Mouse (Mus musculus) forebrain, embryonic 14.5 days (tissue): ENCODE measurements around the gene Drap1. TPM values are rescaled to one million over a fixed set of nuclear protein-coding genes. Genes with fewer than 3 reads are reported as not detected.
"Not testable (repeated sequence)": the region's sequence is repeated elsewhere in the genome, so short reads cannot be mapped to it uniquely, and the experiment has no call there.

ENCODE experiments used
- ATAC-seq: fragments of 200-750 bp; cut with Nextera tagmentation; 2 replicates; pipeline ENCODE4 v1.8.0; 2017; ENCODE audit warnings: mild to moderate bottlenecking, moderate library complexity
- DNase-seq: peaks from one replicate; pipeline ENCODE4 v3.0.0-alpha.2; 2015; ENCODE audit warnings: low spot score
- H3K27ac ChIP-seq: fragments of 300-500 bp; sonication (generic); 2 replicates; pipeline ENCODE4 v1.5.1; 2014; ENCODE audit warnings: low read depth, mild to moderate bottlenecking, control low read depth, low read length, moderate library complexity
- H3K27me3 ChIP-seq: fragments of 300-500 bp; sonication (generic); replicated peaks from 2 replicates; pipeline ENCODE4 v1.6.1; 2014; ENCODE audit warnings: low read length, control low read depth, mixed read lengths; ENCODE audit not compliant: control insufficient read depth, insufficient read depth
- H3K36me3 ChIP-seq: fragments of 300-500 bp; sonication (generic); 2 replicates; pipeline ENCODE4 v1.6.1; 2014; ENCODE audit warnings: low read length, control low read depth; ENCODE audit not compliant: control insufficient read depth, insufficient read depth
- H3K4me1 ChIP-seq: fragments of 300-500 bp; sonication (generic); 2 replicates; pipeline ENCODE4 v1.6.1; 2014; ENCODE audit warnings: antibody characterized with exemption, low read length, control low read depth; ENCODE audit not compliant: control insufficient read depth, insufficient read depth
- H3K4me2 ChIP-seq: fragments of 300-500 bp; sonication (generic); 2 replicates; pipeline ENCODE4 v1.6.1; 2014; ENCODE audit warnings: mild to moderate bottlenecking, control low read depth, low read length
- H3K4me3 ChIP-seq: fragments of 300-500 bp; sonication (generic); 2 replicates; pipeline ENCODE4 v1.5.1; 2014; ENCODE audit warnings: low read depth, low read length, control low read depth
- H3K9ac ChIP-seq: fragments of 300-500 bp; sonication (generic); 2 replicates; pipeline ENCODE4 v1.6.1; 2014; ENCODE audit warnings: mild to moderate bottlenecking, low read length, control low read depth, moderate library complexity
- H3K9me3 ChIP-seq: fragments of 300-500 bp; sonication (generic); replicated peaks from 2 replicates; pipeline ENCODE4 v1.6.1; 2016; ENCODE audit warnings: low read length, control low read depth, mixed read lengths; ENCODE audit not compliant: control insufficient read depth
- WGBS: fragments of 180-500 bp; shearing (Covaris S2); extraction: QIAGEN DNeasy Blood & Tissue Kit; methylation state at CpG from one replicate; pipeline ENCODE4 v1.1.7; 2014; 5-methylcytosine and 5-hydroxymethylcytosine counted together
- polyA plus RNA-seq: library from polyadenylated mRNA; unstranded; fragments of >200 nt; fragmentation: Nextera tagmentation; extraction: Ambion mirVana; gene quantifications from 2 replicates; pipeline ENCODE4 v1.2.1, GENCODE M21; 2014

Gene Drap1
- polyA plus RNA-seq, 1 experiment from 2014 or later: 255 TPM

GRCm38 (mm10) chr19:5407133-5407532 lies 17.6 kb downstream of the Drap1 start:
- H3K27me3 ChIP-seq: no peaks in the 10 kb centered on the region
- H3K9me3 ChIP-seq: no peaks in the 10 kb centered on the region
- H3K27ac ChIP-seq: peak overlapping the region; percentile 79
- no peaks in the 10 kb centered on the region for H3K36me3 ChIP-seq
- H3K9ac ChIP-seq: peak overlapping the region; percentile 70
- ATAC-seq: peak; percentile 65
- no peaks in the 10 kb centered on the region; the same call in 1 of the 2 replicates for H3K4me1 ChIP-seq
- DNase-seq: peak; percentile 78
- H3K4me3 ChIP-seq: peak overlapping the region; percentile 44
- H3K4me2 ChIP-seq: peak overlapping the region; percentile 61
- WGBS: 13% methylated on average over 7 of the region's 7 CpGs

- Histone ChIP-seq H3K4me2 (peak overlapping the region; percentile 61), H3K27ac (peak overlapping the region; percentile 79), H3K4me3 (peak overlapping the region; percentile 44), H3K9ac (peak overlapping the region; percentile 70)
- 18% methylated on average over 20 of the region's 25 CpGs for WGBS
- not testable (repeated sequence) for H3K27me3 ChIP-seq, H3K9me3 ChIP-seq, H3K36me3 ChIP-seq, H3K4me1 ChIP-seq
- peak; percentile 56 for DNase-seq
- ATAC-seq: peak; percentile 86
These were observed 18.1 kb downstream of the Drap1 start for GRCm38 (mm10) chr19:5406531-5407126.

- Histone ChIP-seq H3K4me2 (peak overlapping the region; percentile 55), H3K4me3 (peak overlapping the region; percentile 28), H3K27me3 (no peaks in the 10 kb centered on the region), H3K9ac (peak overlapping the region; percentile 57), H3K9me3 (no peaks in the 10 kb centered on the region), H3K36me3 (no peaks in the 10 kb centered on the region), H3K27ac (no peak overlapping the region), H3K4me1 (no peaks in the 10 kb centered on the region; the same call in 1 of the 2 replicates)
- no peak for ATAC-seq
- DNase-seq: peak; percentile 27
- 31% methylated on average over 7 of the region's 7 CpGs for WGBS
These were observed 18.9 kb downstream of the Drap1 start for GRCm38 (mm10) chr19:5405924-5406323.

GRCm38 (mm10) chr19:5402293-5402692 lies 22.5 kb downstream of the Drap1 start, which contains the start of gene Tsga10ip:
TSS of gene Tsga10ip (minus strand) at chr19:5402526.
- Histone ChIP-seq H3K4me3 (no peak within 1 kb of the TSS), H3K4me1 (no peaks in the 10 kb centered on the region; the same call in 1 of the 2 replicates), H3K36me3 (no peaks in the 10 kb centered on the region), H3K9me3 (no peaks in the 10 kb centered on the region), H3K27ac (no peak within 1 kb of the TSS), H3K4me2 (no peak within 1 kb of the TSS), H3K27me3 (no peaks in the 10 kb centered on the region), H3K9ac (no peak within 1 kb of the TSS)
- WGBS: 84% methylated on average over 8 of the region's 8 CpGs
- ATAC-seq (no peak), DNase-seq (no peak)

- not testable (repeated sequence) for H3K4me2 ChIP-seq, ATAC-seq, DNase-seq, H3K36me3 ChIP-seq, H3K27ac ChIP-seq, H3K9ac ChIP-seq, H3K4me3 ChIP-seq, H3K4me1 ChIP-seq, H3K27me3 ChIP-seq, H3K9me3 ChIP-seq
- 74% methylated on average over 4 of the region's 4 CpGs for WGBS
These were observed 23.7 kb downstream of the Drap1 start for GRCm38 (mm10) chr19:5401073-5401472.

- WGBS: 63% methylated on average over 4 of the region's 4 CpGs
- DNase-seq: no peak
- no peaks in the 10 kb centered on the region for H3K9me3 ChIP-seq
- no peak for ATAC-seq
- H3K9ac ChIP-seq: no peak overlapping the region
- H3K27ac ChIP-seq: no peak overlapping the region
- H3K36me3 ChIP-seq: no peaks in the 10 kb centered on the region
- H3K4me1 ChIP-seq: no peaks in the 10 kb centered on the region
- H3K4me2 ChIP-seq: no peak overlapping the region
- no peaks in the 10 kb centered on the region for H3K27me3 ChIP-seq
- no peak overlapping the region for H3K4me3 ChIP-seq
These were observed 29.4 kb downstream of the Drap1 start for GRCm38 (mm10) chr19:5395371-5395770.

GRCm38 (mm10) chr19:5394168-5394567 lies 30.6 kb downstream of the Drap1 start:
- Histone ChIP-seq H3K4me3 (no peak overlapping the region), H3K27me3 (no peaks in the 10 kb centered on the region), H3K27ac (no peak overlapping the region), H3K9me3 (no peaks in the 10 kb centered on the region), H3K9ac (no peak overlapping the region), H3K4me1 (peaks cover 8% of the 10 kb centered on the region), H3K4me2 (no peak overlapping the region), H3K36me3 (no peaks in the 10 kb centered on the region)
- WGBS: 61% methylated on average over 10 of the region's 10 CpGs
- no peak for ATAC-seq
- no peak for DNase-seq

DNA sequence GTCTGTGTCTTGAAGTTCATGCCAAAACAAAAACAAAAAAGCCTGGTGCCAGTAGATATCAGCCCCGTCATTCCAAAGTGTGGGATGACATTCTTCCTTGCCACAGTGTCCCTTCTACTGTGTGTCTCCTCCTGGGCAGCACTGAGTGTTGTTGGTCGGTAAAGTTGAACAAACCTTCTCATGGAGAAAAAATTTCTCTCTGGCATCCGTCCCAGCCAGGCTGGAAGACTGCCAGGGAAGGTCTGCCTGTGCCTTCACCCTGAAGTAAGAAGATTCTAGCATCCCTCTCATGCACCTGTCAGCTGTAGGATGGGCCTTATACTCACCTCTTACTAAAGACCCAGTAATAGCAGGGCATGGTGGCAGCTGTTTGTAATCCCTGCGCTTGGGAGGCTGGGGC lies 31.9 kb downstream of the Drap1 start:
- no peaks in the 10 kb centered on the region for H3K27me3 ChIP-seq
- H3K9ac ChIP-seq: no peak overlapping the region
- no peaks in the 10 kb centered on the region for H3K9me3 ChIP-seq
- no peaks in the 10 kb centered on the region for H3K36me3 ChIP-seq
- 38% methylated on average over 4 of the region's 4 CpGs for WGBS
- H3K4me2 ChIP-seq: no peak overlapping the region
- H3K4me1 ChIP-seq: peaks cover 9% of the 10 kb centered on the region
- peak; percentile 22 for DNase-seq
- ATAC-seq: no peak
- no peak overlapping the region for H3K27ac ChIP-seq
- no peak overlapping the region for H3K4me3 ChIP-seq

DNA sequence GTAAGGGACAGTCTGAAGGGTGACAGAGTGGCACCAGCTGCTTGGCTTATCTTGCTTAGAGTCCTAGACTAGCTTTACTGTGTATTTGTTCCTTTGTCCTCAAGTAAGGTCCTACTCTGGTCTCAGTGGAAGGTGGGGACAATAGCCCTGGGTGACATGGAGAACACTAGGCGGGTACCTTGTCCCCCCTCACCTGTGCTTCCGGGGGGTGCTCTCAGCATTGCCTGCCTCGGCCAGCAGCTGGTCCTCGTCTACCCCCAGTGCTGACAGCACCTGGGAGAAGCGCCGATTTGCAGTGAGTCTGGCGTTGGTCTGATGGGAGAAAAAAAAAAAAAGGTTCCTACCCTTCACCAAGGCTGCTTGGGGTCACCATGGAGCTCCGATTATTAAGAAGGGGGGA lies 34.4 kb downstream of the Drap1 start:
- Histone ChIP-seq H3K4me3 (no peak overlapping the region), H3K27me3 (no peaks in the 10 kb centered on the region), H3K4me2 (no peak overlapping the region), H3K36me3 (peaks cover 5% of the 10 kb centered on the region), H3K9ac (no peak overlapping the region), H3K9me3 (no peaks in the 10 kb centered on the region), H3K4me1 (peaks cover 19% of the 10 kb centered on the region), H3K27ac (no peak overlapping the region)
- no peak for ATAC-seq
- DNase-seq: no peak
- 88% methylated on average over 8 of the region's 8 CpGs for WGBS
